Mouse (Mus musculus): ENCODE measurements around the gene Fktn. TPM values are rescaled to one million over a fixed set of nuclear protein-coding genes. Genes with fewer than 3 reads are reported as not detected.
A peak's percentile ranks its signal among the peaks of the same experiment; 100 is the strongest.
"Not testable (repeated sequence)": the region's sequence is repeated elsewhere in the genome, so short reads cannot be mapped to it uniquely, and the experiment has no call there.

The Fktn gene
- polyA plus RNA-seq (2014; fragmentation: Nextera tagmentation; extraction: Ambion mirVana) = 10.8 and 13.5 TPM in 2 replicates

- DNase-seq (ENCODE audit: low spot score) = peak; percentile 15
- Histone ChIP-seq H3K4me3 (ENCODE audit: low read depth, low read length) (peak within 1 kb of the TSS; percentile 83), H3K9me3 (ENCODE audit: control insufficient read depth, low read length) (no peaks in the 10 kb centered on the region), H3K27ac (replicated peaks; ENCODE audit: low read depth, low read length) (peak within 1 kb of the TSS; percentile 68), H3K4me2 (ENCODE audit: low read depth, low read length) (peak within 1 kb of the TSS; percentile 57), H3K27me3 (replicated peaks; ENCODE audit: control insufficient read depth, insufficient read depth, low read length) (no peaks in the 10 kb centered on the region), H3K4me1 (ENCODE audit: control insufficient read depth, insufficient read depth, low read length) (no peaks in the 10 kb centered on the region), H3K36me3 (ENCODE audit: control insufficient read depth, insufficient read depth, low read length) (no peaks in the 10 kb centered on the region; the same call in 1 of the 2 replicates), H3K9ac (ENCODE audit: low read depth, low read length) (peak within 1 kb of the TSS; percentile 84)
- 14% methylated on average over 7 of the region's 7 CpGs for WGBS
- ATAC-seq (ENCODE audit: low read depth) = peak; percentile 81
These were observed at the start of gene Fktn for GRCm38 (mm10) chr4:53713704-53714050. TSS of gene Fktn (plus strand) at chr4:53713998.

- no peaks in the 10 kb centered on the region for H3K4me1 ChIP-seq (ENCODE audit: control insufficient read depth, insufficient read depth, low read length)
- no peak overlapping the region for H3K4me3 ChIP-seq (ENCODE audit: low read depth, low read length)
- H3K9me3 ChIP-seq (ENCODE audit: control insufficient read depth, low read length) = no peaks in the 10 kb centered on the region
- peaks cover 24% of the 10 kb centered on the region for H3K36me3 ChIP-seq (ENCODE audit: control insufficient read depth, insufficient read depth, low read length)
- ATAC-seq (ENCODE audit: low read depth) (no peak), DNase-seq (ENCODE audit: low spot score) (no peak)
- H3K9ac ChIP-seq (ENCODE audit: low read depth, low read length) = no peak overlapping the region
- no peaks in the 10 kb centered on the region for H3K27me3 ChIP-seq (replicated peaks; ENCODE audit: control insufficient read depth, insufficient read depth, low read length)
- no peak overlapping the region for H3K27ac ChIP-seq (replicated peaks; ENCODE audit: low read depth, low read length)
- no peak overlapping the region for H3K4me2 ChIP-seq (ENCODE audit: low read depth, low read length)
- WGBS = 76% methylated on average over 8 of the region's 8 CpGs
These were observed 31.7 kb upstream of the Fktn start for GRCm38 (mm10) chr4:53682092-53682491.

- DNase-seq (ENCODE audit: low spot score) = no peak
- ATAC-seq (ENCODE audit: low read depth) = no peak
- Histone ChIP-seq H3K9ac (ENCODE audit: low read depth, low read length) (no peak overlapping the region), H3K4me2 (ENCODE audit: low read depth, low read length) (no peak overlapping the region), H3K36me3 (ENCODE audit: control insufficient read depth, insufficient read depth, low read length) (peaks cover 7% of the 10 kb centered on the region; the same call in 1 of the 2 replicates), H3K27me3 (replicated peaks; ENCODE audit: control insufficient read depth, insufficient read depth, low read length) (no peaks in the 10 kb centered on the region), H3K4me3 (ENCODE audit: low read depth, low read length) (no peak overlapping the region), H3K9me3 (ENCODE audit: control insufficient read depth, low read length) (no peaks in the 10 kb centered on the region), H3K27ac (replicated peaks; ENCODE audit: low read depth, low read length) (no peak overlapping the region), H3K4me1 (ENCODE audit: control insufficient read depth, insufficient read depth, low read length) (no peaks in the 10 kb centered on the region)
- WGBS = 90% methylated on average over 4 of the region's 4 CpGs
These were observed 24.8 kb upstream of the Fktn start for GRCm38 (mm10) chr4:53688965-53689364.

- no peak overlapping the region for H3K9ac ChIP-seq (ENCODE audit: low read depth, low read length)
- H3K36me3 ChIP-seq (ENCODE audit: control insufficient read depth, insufficient read depth, low read length) = peaks cover 12% of the 10 kb centered on the region; the same call in 1 of the 2 replicates
- WGBS = 70% methylated on average over 1 of the region's 1 CpGs
These were observed 22.4 kb upstream of the Fktn start for GRCm38 (mm10) chr4:53691418-53691817.

GRCm38 (mm10) chr4:53709166-53709565 is 4.6 kb upstream of the Fktn start:
- H3K27me3 ChIP-seq (replicated peaks; ENCODE audit: control insufficient read depth, insufficient read depth, low read length); H3K4me3 ChIP-seq (ENCODE audit: low read depth, low read length); H3K27ac ChIP-seq (replicated peaks; ENCODE audit: low read depth, low read length); H3K36me3 ChIP-seq (ENCODE audit: control insufficient read depth, insufficient read depth, low read length); H3K4me2 ChIP-seq (ENCODE audit: low read depth, low read length); H3K9me3 ChIP-seq (ENCODE audit: control insufficient read depth, low read length); DNase-seq (ENCODE audit: low spot score); H3K4me1 ChIP-seq (ENCODE audit: control insufficient read depth, insufficient read depth, low read length); ATAC-seq (ENCODE audit: low read depth); H3K9ac ChIP-seq (ENCODE audit: low read depth, low read length): not testable (repeated sequence)

More at GRCm38 (mm10) chr4:53691418-53691817, 22.4 kb upstream of the Fktn start:
- no peaks in the 10 kb centered on the region for H3K9me3 ChIP-seq (ENCODE audit: control insufficient read depth, low read length)
- no peak overlapping the region for H3K4me3 ChIP-seq (ENCODE audit: low read depth, low read length)
- no peak overlapping the region for H3K27ac ChIP-seq (replicated peaks; ENCODE audit: low read depth, low read length)
- H3K4me2 ChIP-seq (ENCODE audit: low read depth, low read length) = no peak overlapping the region
- DNase-seq (ENCODE audit: low spot score) = no peak
- no peaks in the 10 kb centered on the region for H3K27me3 ChIP-seq (replicated peaks; ENCODE audit: control insufficient read depth, insufficient read depth, low read length)
- H3K4me1 ChIP-seq (ENCODE audit: control insufficient read depth, insufficient read depth, low read length) = no peaks in the 10 kb centered on the region
- no peak for ATAC-seq (ENCODE audit: low read depth)

GRCm38 (mm10) chr4:53710021-53710420 is 3.8 kb upstream of the Fktn start:
- Histone ChIP-seq H3K36me3 (ENCODE audit: control insufficient read depth, insufficient read depth, low read length) (no peaks in the 10 kb centered on the region), H3K4me1 (ENCODE audit: control insufficient read depth, insufficient read depth, low read length) (no peaks in the 10 kb centered on the region), H3K9ac (ENCODE audit: low read depth, low read length) (no peak overlapping the region), H3K27me3 (replicated peaks; ENCODE audit: control insufficient read depth, insufficient read depth, low read length) (no peaks in the 10 kb centered on the region), H3K4me2 (ENCODE audit: low read depth, low read length) (no peak overlapping the region), H3K27ac (replicated peaks; ENCODE audit: low read depth, low read length) (no peak overlapping the region), H3K9me3 (ENCODE audit: control insufficient read depth, low read length) (no peaks in the 10 kb centered on the region), H3K4me3 (ENCODE audit: low read depth, low read length) (no peak overlapping the region)
- no peak for ATAC-seq (ENCODE audit: low read depth)
- WGBS = 80% methylated on average over 2 of the region's 2 CpGs
- no peak for DNase-seq (ENCODE audit: low spot score)

- no peak overlapping the region for H3K27ac ChIP-seq (replicated peaks; ENCODE audit: low read depth, low read length)
- H3K4me3 ChIP-seq (ENCODE audit: low read depth, low read length) = no peak overlapping the region
- no peak for ATAC-seq (ENCODE audit: low read depth)
- H3K36me3 ChIP-seq (ENCODE audit: control insufficient read depth, insufficient read depth, low read length) = no peaks in the 10 kb centered on the region
- 79% methylated on average over 6 of the region's 6 CpGs for WGBS
- no peak overlapping the region for H3K9ac ChIP-seq (ENCODE audit: low read depth, low read length)
- H3K9me3 ChIP-seq (ENCODE audit: control insufficient read depth, low read length) = no peaks in the 10 kb centered on the region
- H3K4me1 ChIP-seq (ENCODE audit: control insufficient read depth, insufficient read depth, low read length) = no peaks in the 10 kb centered on the region
- H3K4me2 ChIP-seq (ENCODE audit: low read depth, low read length) = no peak overlapping the region
- DNase-seq (ENCODE audit: low spot score) = no peak
- H3K27me3 ChIP-seq (replicated peaks; ENCODE audit: control insufficient read depth, insufficient read depth, low read length) = no peaks in the 10 kb centered on the region
These were observed 3.1 kb upstream of the Fktn start for GRCm38 (mm10) chr4:53710555-53711328.

GRCm38 (mm10) chr4:53714051-53714814 is 435 bp downstream of the Fktn start:
- Histone ChIP-seq H3K9ac (ENCODE audit: low read depth, low read length) (peak overlapping the region; percentile 84), H3K9me3 (ENCODE audit: control insufficient read depth, low read length) (no peaks in the 10 kb centered on the region), H3K4me1 (ENCODE audit: control insufficient read depth, insufficient read depth, low read length) (no peaks in the 10 kb centered on the region), H3K4me2 (ENCODE audit: low read depth, low read length) (peak overlapping the region; percentile 57), H3K36me3 (ENCODE audit: control insufficient read depth, insufficient read depth, low read length) (no peaks in the 10 kb centered on the region; the same call in 1 of the 2 replicates), H3K4me3 (ENCODE audit: low read depth, low read length) (peak overlapping the region; percentile 83), H3K27me3 (replicated peaks; ENCODE audit: control insufficient read depth, insufficient read depth, low read length) (no peaks in the 10 kb centered on the region), H3K27ac (replicated peaks; ENCODE audit: low read depth, low read length) (peak overlapping the region; percentile 68)
- WGBS = 17% methylated on average over 56 of the region's 58 CpGs
- DNase-seq (ENCODE audit: low spot score) = peak; percentile 97
- peak; percentile 96 for ATAC-seq (ENCODE audit: low read depth)

Measured in embryonic facial prominence, embryonic 14.5 days (tissue).